Mouse (Mus musculus): ENCODE measurements around the gene Ccdc14. TPM values are rescaled to one million over a fixed set of nuclear protein-coding genes. Genes with fewer than 3 reads are reported as not detected.
"Not testable (repeated sequence)": the region's sequence is repeated elsewhere in the genome, so short reads cannot be mapped to it uniquely, and the experiment has no call there.

The Ccdc14 gene
- 11.9 and 12.8 TPM in 2 replicates for total RNA-seq (2017)

DNA sequence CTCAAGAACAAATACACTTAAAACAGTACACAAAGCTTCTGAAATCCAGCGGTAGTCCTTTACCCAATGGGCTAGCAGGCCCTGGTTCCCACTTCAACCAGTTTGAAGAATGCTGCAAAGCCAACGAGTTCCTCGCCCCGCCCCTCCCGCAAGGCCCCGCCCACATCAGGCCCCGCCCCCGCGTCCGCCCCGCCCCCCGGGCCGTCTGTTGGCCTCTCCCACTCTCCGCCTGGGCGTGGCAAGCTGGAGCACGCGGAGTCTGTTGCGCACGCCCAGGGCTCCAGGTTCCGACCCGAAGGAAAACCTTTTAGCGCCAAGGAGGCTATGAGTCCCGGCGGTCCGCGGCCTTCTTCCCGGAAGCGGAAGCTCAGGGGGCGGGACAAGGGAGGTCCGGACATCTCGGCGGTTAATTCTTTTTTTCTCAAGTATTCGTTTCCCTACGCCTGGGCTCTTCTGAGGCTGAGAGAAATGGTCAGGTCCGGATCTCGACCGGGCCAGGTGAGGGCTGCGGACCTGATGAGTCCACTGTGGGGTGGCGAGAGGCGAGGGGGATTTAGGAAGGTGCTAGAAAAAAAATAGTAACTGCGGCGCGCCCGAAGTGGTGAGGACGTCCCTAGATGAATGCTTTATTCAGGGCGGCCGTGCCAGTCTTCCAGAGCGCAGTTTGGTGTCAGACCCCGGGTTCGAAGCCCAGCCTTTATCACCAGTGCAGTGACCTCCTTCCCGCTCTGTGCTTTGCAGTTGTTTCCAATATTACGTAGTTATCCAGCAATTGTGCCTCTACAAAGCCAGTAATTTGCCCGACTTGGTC, at the start of gene Ccdc14:
Gene Ccdc14, plus strand, starts transcription at position 283 of the 811 bp plus-strand sequence.
- ATAC-seq (replicated peaks; ENCODE audit: low read depth, poor library complexity, severe bottlenecking), result peak; percentile 99

GRCm38 (mm10) chr16:34643511-34644259, 46.7 kb upstream of the Ccdc14 start:
- ATAC-seq (replicated peaks; ENCODE audit: low read depth, poor library complexity, severe bottlenecking), result no peak

GRCm38 (mm10) chr16:34649621-34650020, 40.8 kb upstream of the Ccdc14 start, which contains the start of gene Ropn1:
TSS of gene Ropn1 (plus strand) at chr16:34649921.
- no peak for ATAC-seq (replicated peaks; ENCODE audit: low read depth, poor library complexity, severe bottlenecking)

DNA sequence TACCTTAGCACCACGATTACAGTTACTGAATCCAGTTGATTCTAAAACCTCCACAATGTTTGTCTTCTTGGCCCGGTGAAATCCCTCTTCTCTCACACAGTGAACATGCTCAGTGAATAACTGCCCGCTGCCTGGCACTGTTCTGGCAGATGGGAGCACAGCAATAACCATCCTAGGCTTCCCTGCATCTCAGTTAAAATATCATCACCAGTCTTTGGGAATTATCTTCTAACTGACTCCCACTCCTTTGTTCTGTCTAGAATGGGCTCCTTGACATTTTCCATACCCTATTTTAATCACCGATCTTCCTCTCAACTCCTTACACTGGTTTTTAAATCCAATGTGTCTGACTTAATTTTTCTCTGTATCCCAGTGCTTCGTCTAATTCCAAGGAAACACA, 37.4 kb upstream of the Ccdc14 start:
- no peak for ATAC-seq (replicated peaks; ENCODE audit: low read depth, poor library complexity, severe bottlenecking)

GRCm38 (mm10) chr16:34657566-34657965, 32.9 kb upstream of the Ccdc14 start:
- not testable (repeated sequence) for ATAC-seq (replicated peaks; ENCODE audit: low read depth, poor library complexity, severe bottlenecking)

- ATAC-seq (replicated peaks; ENCODE audit: low read depth, poor library complexity, severe bottlenecking), result no peak
These were observed 32.4 kb upstream of the Ccdc14 start for GRCm38 (mm10) chr16:34657983-34658382.

DNA sequence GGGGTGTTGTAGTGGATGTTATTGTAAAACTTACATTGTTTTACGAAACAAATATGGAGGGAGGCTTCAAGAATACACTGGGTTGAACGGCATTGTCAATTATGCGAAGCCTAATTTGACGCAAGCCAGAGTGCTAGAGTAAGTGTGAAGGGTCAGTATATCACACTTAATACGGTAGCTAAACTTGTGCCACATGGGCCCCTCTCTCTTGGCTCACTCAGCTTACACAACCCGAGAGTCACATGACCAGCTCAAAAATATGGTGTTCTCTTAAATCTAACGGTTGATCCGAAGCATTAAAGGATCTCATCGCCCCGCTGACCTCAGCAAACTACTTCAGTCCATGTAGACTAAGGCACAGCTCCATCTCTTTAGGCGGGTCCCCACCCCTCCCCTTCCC, 32.0 kb upstream of the Ccdc14 start:
- 0 out of 2 replicates have a peak, but pooled peaks have one; percentile 8 for ATAC-seq (replicated peaks; ENCODE audit: low read depth, poor library complexity, severe bottlenecking)

GRCm38 (mm10) chr16:34664553-34664952, 25.9 kb upstream of the Ccdc14 start:
- no peak for ATAC-seq (replicated peaks; ENCODE audit: low read depth, poor library complexity, severe bottlenecking)

DNA sequence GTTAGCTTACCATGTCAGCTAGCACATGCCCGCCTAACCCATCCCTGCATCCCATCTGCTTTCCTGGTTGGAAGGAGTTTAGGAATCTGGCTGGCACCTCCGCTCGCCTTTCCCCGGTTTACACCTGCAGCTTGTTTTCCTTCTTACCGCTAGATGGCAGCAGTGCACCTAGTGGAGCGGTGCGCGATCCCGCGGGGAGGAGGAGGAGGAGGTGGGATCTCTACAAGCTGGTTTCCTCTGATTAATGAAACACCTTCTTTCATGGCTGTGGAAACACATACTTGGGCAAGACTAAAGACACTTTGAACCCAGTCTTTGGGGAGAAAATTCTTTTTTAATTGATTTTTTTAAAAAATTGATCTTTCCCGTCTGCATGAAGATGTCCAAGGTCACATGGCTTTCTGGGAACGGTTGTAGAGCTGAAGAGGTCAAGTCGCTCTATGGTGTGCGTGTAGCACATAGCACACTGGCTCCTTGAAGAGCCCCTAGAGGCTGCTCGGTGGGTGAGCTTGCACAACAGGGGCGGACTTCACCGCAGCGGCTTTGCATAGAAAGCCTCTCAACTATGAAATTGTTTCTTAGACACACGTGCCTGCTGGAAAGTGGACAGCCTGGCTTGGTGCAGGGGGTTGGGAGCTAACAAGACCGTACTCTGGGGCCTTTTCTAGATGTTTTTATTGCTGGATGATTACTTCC, 23.2 kb upstream of the Ccdc14 start:
- ATAC-seq (replicated peaks; ENCODE audit: low read depth, poor library complexity, severe bottlenecking), result peak; percentile 96

- ATAC-seq (replicated peaks; ENCODE audit: low read depth, poor library complexity, severe bottlenecking), result no peak
These were observed 22.1 kb upstream of the Ccdc14 start for GRCm38 (mm10) chr16:34668341-34668740.

- no peak for ATAC-seq (replicated peaks; ENCODE audit: low read depth, poor library complexity, severe bottlenecking)
These were observed 18.4 kb upstream of the Ccdc14 start for GRCm38 (mm10) chr16:34671966-34672365.

GRCm38 (mm10) chr16:34672822-34673221, 17.6 kb upstream of the Ccdc14 start:
- ATAC-seq (replicated peaks; ENCODE audit: low read depth, poor library complexity, severe bottlenecking), result no peak

DNA sequence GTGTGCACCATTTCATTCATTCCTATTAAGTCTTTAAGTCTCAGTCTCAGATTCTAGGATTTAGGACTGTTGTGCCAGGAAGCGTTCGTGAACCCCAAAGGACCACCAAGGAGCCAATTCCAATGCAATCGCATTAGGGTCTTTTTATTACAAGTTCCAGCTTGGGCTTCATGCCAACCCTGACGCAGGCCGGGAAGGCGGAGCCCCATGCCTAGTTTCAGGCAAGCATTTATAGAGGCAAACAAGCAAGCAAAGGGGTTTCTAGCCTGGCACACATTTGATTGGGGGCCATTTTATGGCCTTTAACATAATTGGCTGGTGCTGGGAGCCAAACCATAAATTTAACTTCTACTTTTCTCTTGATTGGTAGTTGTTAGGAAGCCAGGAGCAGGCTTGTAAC, 16.1 kb upstream of the Ccdc14 start:
- ATAC-seq (replicated peaks; ENCODE audit: low read depth, poor library complexity, severe bottlenecking), result no peak

DNA sequence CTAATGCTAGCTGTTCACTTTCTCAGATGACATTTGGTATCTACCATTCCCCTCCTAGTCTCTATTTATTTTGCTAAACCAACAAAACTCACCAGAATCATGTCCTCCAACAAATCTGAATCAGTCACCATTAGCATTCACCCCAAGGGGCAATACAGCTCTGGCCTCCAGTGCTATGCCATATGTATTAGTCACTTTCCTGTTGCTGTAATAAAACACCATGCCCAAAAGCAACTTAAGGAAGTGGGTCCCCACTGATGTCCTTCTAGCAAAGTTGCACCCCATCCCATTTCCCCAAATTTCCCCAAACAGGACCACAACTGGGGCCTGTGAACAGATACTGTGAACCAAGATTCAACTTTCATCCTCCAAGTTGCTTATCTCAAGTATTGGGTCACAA, 8.6 kb upstream of the Ccdc14 start:
- ATAC-seq (replicated peaks; ENCODE audit: low read depth, poor library complexity, severe bottlenecking), result no peak

DNA sequence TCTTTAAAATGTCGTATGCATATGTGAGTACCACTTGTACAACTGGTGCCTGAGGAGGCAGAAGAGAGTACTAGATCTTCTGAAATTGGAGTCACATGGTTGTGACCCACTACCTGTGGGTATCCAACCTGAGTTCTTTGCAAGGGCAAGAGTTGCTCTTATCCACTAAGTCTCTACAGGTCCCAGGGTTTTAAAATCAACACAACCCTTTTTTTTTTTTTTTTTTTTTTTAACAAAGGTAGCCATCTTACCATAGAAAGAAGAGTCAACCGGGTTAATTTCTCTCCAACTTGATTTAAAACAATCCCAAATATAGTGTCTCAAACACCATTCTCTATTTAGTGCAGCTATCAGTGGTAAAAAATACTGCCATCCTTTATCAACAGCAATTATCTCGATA, 537 bp upstream of the Ccdc14 start:
- no peak for ATAC-seq (replicated peaks; ENCODE audit: low read depth, poor library complexity, severe bottlenecking)

- no peak for ATAC-seq (replicated peaks; ENCODE audit: low read depth, poor library complexity, severe bottlenecking)
These were observed 740 bp downstream of the Ccdc14 start for GRCm38 (mm10) chr16:34691156-34691555.

DNA sequence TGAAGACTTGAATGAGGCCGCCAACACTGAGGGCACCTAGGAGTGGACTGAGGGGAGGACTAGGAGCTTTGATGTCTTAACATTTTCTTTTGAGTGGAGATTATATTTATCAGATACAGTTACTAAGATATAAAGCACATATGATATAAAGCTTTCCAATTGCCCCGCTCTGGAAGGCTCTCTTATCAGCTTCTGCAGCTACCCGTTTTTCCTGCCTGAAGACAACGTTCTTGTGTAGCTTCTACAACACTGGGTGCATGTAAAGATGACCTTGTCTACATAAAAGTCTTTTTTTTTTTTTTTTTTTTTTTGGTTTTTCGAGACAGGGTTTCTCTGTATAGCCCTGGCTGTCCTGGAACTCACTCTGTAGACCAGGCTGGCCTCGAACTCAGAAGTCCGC, 4.1 kb downstream of the Ccdc14 start:
- ATAC-seq (replicated peaks; ENCODE audit: low read depth, poor library complexity, severe bottlenecking), result no peak

- not testable (repeated sequence) for ATAC-seq (replicated peaks; ENCODE audit: low read depth, poor library complexity, severe bottlenecking)
These were observed 8.3 kb downstream of the Ccdc14 start for GRCm38 (mm10) chr16:34698721-34699120.

DNA sequence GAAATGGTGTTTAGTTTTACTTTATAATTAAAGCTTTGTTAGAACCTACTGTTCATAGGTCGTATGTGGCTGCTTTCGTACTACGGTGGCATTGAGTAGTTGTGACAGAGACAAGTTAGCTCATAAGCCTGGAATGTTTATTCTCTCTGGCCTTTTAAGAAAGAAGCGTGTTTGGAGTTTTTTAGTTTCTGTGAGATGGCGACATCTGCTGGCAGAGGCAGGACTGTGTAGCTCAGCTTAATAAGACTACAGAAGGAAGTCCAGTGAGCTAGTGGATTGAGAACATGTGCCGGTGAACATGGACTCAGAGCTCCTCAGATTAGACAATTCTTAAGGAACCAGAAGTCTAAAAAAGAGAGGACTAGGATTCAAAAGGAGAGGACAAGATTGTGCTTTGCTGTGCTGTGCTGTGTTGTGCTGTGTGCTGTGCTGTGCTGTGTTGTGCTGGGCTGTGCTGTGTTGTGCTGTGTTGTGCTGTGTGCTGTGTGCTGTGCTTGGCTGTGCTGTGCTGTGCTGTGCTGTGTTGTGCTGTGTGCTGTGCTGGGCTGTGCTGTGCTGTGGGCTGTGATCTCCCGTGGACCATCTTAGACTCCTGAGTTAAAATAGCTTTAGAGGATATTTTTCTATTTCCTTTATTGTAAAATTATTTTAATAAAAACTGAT, 9.9 kb downstream of the Ccdc14 start:
- ATAC-seq (replicated peaks; ENCODE audit: low read depth, poor library complexity, severe bottlenecking), result peak; percentile 87

- ATAC-seq (replicated peaks; ENCODE audit: low read depth, poor library complexity, severe bottlenecking), result no peak
These were observed 10.4 kb downstream of the Ccdc14 start for GRCm38 (mm10) chr16:34700828-34701216.
